Mouse (Mus musculus) ES-E14 (cell line): ENCODE results near the gene Orc5.

Experiments used
- CHD2 ChIP-seq: IDR thresholded peaks from 2 replicates; pipeline ENCODE4 v1.6.1; 2014; ENCODE audit warnings: mild to moderate bottlenecking, low read depth, low read length, inconsistent platforms
- HCFC1 ChIP-seq: IDR thresholded peaks from 2 replicates; pipeline ENCODE4 v1.6.1; 2012; ENCODE audit warnings: low read length, inconsistent platforms, borderline replicate concordance; ENCODE audit not compliant: insufficient read depth
- MAFK ChIP-seq: IDR thresholded peaks from 2 replicates; pipeline ENCODE4 v1.6.1; 2014; ENCODE audit warnings: mild to moderate bottlenecking, low read depth, low read length, inconsistent platforms; ENCODE audit not compliant: insufficient read depth
- ZC3H11A ChIP-seq: IDR thresholded peaks from 2 replicates; pipeline ENCODE4 v1.6.1; 2012; ENCODE audit warnings: low read depth, mild to moderate bottlenecking, inconsistent platforms, low read length, borderline replicate concordance
- ZNF384 ChIP-seq: IDR thresholded peaks from 2 replicates; pipeline ENCODE4 v1.6.1; 2012; ENCODE audit warnings: low read depth, low read length, inconsistent platforms

GRCm38 (mm10) chr5:22587492-22587891 lies 37.3 kb upstream of the Orc5 start:
- TF ChIP-seq ZNF384, result no peak
- TF ChIP-seq ZC3H11A, result no peak
- no peak for TF ChIP-seq CHD2
- TF ChIP-seq MAFK, result no peak
- no peak for TF ChIP-seq HCFC1
